Mouse (Mus musculus) effector memory CD4-positive, alpha-beta T cell, adult 5 months (primary cell): ENCODE data around the gene Gm21738. TPM values are rescaled to one million over a fixed set of nuclear protein-coding genes. Genes with fewer than 3 reads are reported as not detected.

Experiments
- polyA plus RNA-seq: library from polyadenylated mRNA; unstranded; fragments of 100-300 nt; shearing (Covaris generic); gene quantifications from one replicate; pipeline ENCODE4 v1.2.1, GENCODE M21; 2017

Gm21738 gene
- 25.9 TPM for polyA plus RNA-seq

DNA sequence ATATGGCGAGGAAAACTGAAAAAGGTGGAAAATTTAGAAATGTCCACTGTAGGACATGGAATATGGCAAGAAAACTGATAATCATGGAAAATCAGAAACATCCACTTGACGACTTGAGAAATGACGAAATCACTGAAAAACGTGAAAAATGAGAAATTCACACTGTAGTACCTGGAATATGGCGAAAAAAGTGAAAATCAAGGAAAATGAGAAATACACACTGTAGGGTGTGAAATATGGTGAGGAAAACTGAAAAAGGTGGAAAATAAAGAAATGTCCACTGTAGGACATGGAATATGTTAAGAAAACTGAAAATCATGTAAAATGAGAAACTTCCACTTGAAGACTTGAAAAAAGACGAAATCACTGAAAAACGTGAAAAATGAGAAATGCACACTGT, at the start of gene Gm21738:
TSS of gene Gm21738 (minus strand) at position 101 of the 400 bp plus-strand sequence.

Other genes with a start within 250 kb of the Gm21738 start
- not detected for gene Gm2244, start 131.0 kb upstream of the Gm21738 start, polyA plus RNA-seq
- 0.79 TPM for gene Gm2237, start 166.2 kb upstream of the Gm21738 start, polyA plus RNA-seq
- gene Gm5458, start 183.7 kb upstream of the Gm21738 start, polyA plus RNA-seq: not detected